8 mouse cellular contexts compared by ENCODE assay signal in genomic region chr2:165986921-165987453, GRCm38 (mm10). TPM values are rescaled to one million over a fixed set of nuclear protein-coding genes. Genes with fewer than 3 reads are reported as not detected.
DNase-seq lines count a peak whose midpoint lies in the region; ATAC-seq and TF ChIP-seq lines count a peak whose summit lies in the region.

No protein-coding gene starts in this region.

- no peak for TF ChIP-seq EP300 in heart, postnatal 0 days (IDR thresholded peaks at IDR 0.05; ENCODE audit: low read depth)

- peaks cover 11% of the 10 kb centered on the region for H3K4me1 ChIP-seq in forebrain, embryonic 15.5 days
- no peaks in the 10 kb centered on the region for H3K4me1 ChIP-seq in heart, postnatal 0 days (ENCODE audit: control insufficient read depth, insufficient read depth)
- H3K4me1 ChIP-seq in neural tube, embryonic 13.5 days (replicated peaks), result peaks cover 8% of the 10 kb centered on the region; the same call in 1 of the 2 replicates

- H3K27ac ChIP-seq in forebrain, embryonic 15.5 days (replicated peaks), result peak overlapping the region; percentile 80
- H3K27ac ChIP-seq in heart, postnatal 0 days (ENCODE audit: low read depth), result peak overlapping the region; percentile 82
- peak overlapping the region; percentile 68 for H3K27ac ChIP-seq in neural tube, embryonic 13.5 days (replicated peaks)

- no peaks in the 10 kb centered on the region for H3K27me3 ChIP-seq in forebrain, embryonic 15.5 days
- no peaks in the 10 kb centered on the region for H3K27me3 ChIP-seq in heart, postnatal 0 days (ENCODE audit: control insufficient read depth, insufficient read depth, low read length)
- no peaks in the 10 kb centered on the region for H3K27me3 ChIP-seq in neural tube, embryonic 13.5 days

- H3K4me2 ChIP-seq in forebrain, embryonic 15.5 days (replicated peaks), result peak overlapping the region; percentile 71
- peak overlapping the region; percentile 62 for H3K4me2 ChIP-seq in heart, postnatal 0 days (ENCODE audit: low read depth, low read length)
- peak overlapping the region; percentile 72 for H3K4me2 ChIP-seq in neural tube, embryonic 13.5 days

- peak; percentile 81 for DNase-seq in 3T3-L1 (ENCODE audit: low read depth, low spot score)
- DNase-seq in adrenal gland, postnatal 25 days, result peak; percentile 72
- peak; percentile 65 for DNase-seq in heart, postnatal 0 days (ENCODE audit: low spot score)
- DNase-seq in kidney, postnatal 36 days, result peak; percentile 87 to 89
- peak; percentile 77 to 78 for DNase-seq in lung, adult 18-20 months
- peak; percentile 70 for DNase-seq in testis, postnatal 10 days (ENCODE audit: low spot score)

- peak overlapping the region; percentile 56 for H3K9ac ChIP-seq in forebrain, embryonic 15.5 days (replicated peaks)
- peak overlapping the region; percentile 60 for H3K9ac ChIP-seq in heart, postnatal 0 days (replicated peaks; ENCODE audit: low read depth, low read length)
- peak overlapping the region; percentile 64 for H3K9ac ChIP-seq in neural tube, embryonic 13.5 days

- H3K9me3 ChIP-seq in forebrain, embryonic 15.5 days, result no peaks in the 10 kb centered on the region
- no peaks in the 10 kb centered on the region for H3K9me3 ChIP-seq in heart, postnatal 0 days (replicated peaks; ENCODE audit: control insufficient read depth, low read length)
- no peaks in the 10 kb centered on the region for H3K9me3 ChIP-seq in neural tube, embryonic 13.5 days

- WGBS in forebrain, embryonic 15.5 days, result 1% methylated on average over 23 of the region's 23 CpGs
- WGBS in heart, postnatal 0 days, result 2% methylated on average over 23 of the region's 23 CpGs
- WGBS in neural tube, embryonic 13.5 days, result 3% methylated on average over 23 of the region's 23 CpGs

- peak; percentile 21 for TF ChIP-seq CTCF in heart, postnatal 0 days (IDR thresholded peaks at IDR 0.05; ENCODE audit: low read depth)

- no peaks in the 10 kb centered on the region for H3K36me3 ChIP-seq in forebrain, embryonic 15.5 days
- no peaks in the 10 kb centered on the region for H3K36me3 ChIP-seq in heart, postnatal 0 days (replicated peaks; ENCODE audit: control insufficient read depth, insufficient read depth, low read length)
- no peaks in the 10 kb centered on the region for H3K36me3 ChIP-seq in neural tube, embryonic 13.5 days

- ATAC-seq in forebrain, embryonic 15.5 days (replicated peaks), result peak; percentile 74
- ATAC-seq in heart, postnatal 0 days (ENCODE audit: insufficient read depth, low read depth), result peak; percentile 80
- ATAC-seq in neural tube, embryonic 13.5 days (ENCODE audit: low read depth), result peak; percentile 40; the same call in 1 of the 2 replicates

- peak overlapping the region; percentile 44 for H3K4me3 ChIP-seq in forebrain, embryonic 15.5 days
- peak overlapping the region; percentile 52 for H3K4me3 ChIP-seq in heart, postnatal 0 days (ENCODE audit: low read depth, low read length)
- H3K4me3 ChIP-seq in neural tube, embryonic 13.5 days, result peak overlapping the region; percentile 43

RNA-seq across cellular contexts. Expression of gene Ncoa3, which starts 5.4 kb away (rescaled TPM):
- total RNA-seq in adrenal gland, postnatal 25 days (2021), result 26.8 and 27.1 TPM in 2 replicates
- 9.7 and 10.3 TPM in 2 replicates for polyA plus RNA-seq in forebrain, embryonic 15.5 days (2015; fragmentation: Nextera tagmentation; extraction: Ambion mirVana)
- 17.7 and 48.7 TPM in 2 replicates for total RNA-seq in heart, postnatal 0 days (2014; rRNA removed; ENCODE audit: low replicate concordance)
- 5.8 and 6.2 TPM in 2 replicates for polyA plus RNA-seq in heart, postnatal 0 days (2015; fragmentation: Nextera tagmentation; extraction: Ambion mirVana)
- 12.6 and 14.9 TPM in 2 replicates for polyA plus RNA-seq in neural tube, embryonic 13.5 days (2015; fragmentation: Nextera tagmentation; extraction: Ambion mirVana)

Comparison
In these comparisons a context has a peak if more than half of its experiments do, and no peak if none do; other contexts are left out.
1. Peak in every context shown above with its lines: DNase-seq, ATAC-seq, H3K4me3 ChIP-seq and H3K27ac ChIP-seq.